Mouse (Mus musculus) right cerebral cortex, postnatal 14 days (tissue): ENCODE data around the gene Wasf3.
A peak's percentile ranks its signal among the peaks of the same experiment; 100 is the strongest.
"Not testable (repeated sequence)": the region's sequence is repeated elsewhere in the genome, so short reads cannot be mapped to it uniquely, and the experiment has no call there.

ENCODE experiments used
- DNase-seq: peaks from one replicate; pipeline ENCODE4 v3.0.0; 2022

The Wasf3 gene

GRCm38 (mm10) chr5:146451592-146452254, 66.9 kb downstream of the Wasf3 start:
- DNase-seq, result no peak

- DNase-seq, result no peak
Observed at GRCm38 (mm10) chr5:146453556-146453955, 68.8 kb downstream of the Wasf3 start.

- DNase-seq, result no peak
Observed at GRCm38 (mm10) chr5:146461612-146462011, 76.8 kb downstream of the Wasf3 start.

- no peak for DNase-seq
Observed at GRCm38 (mm10) chr5:146466663-146467062, 81.9 kb downstream of the Wasf3 start.

GRCm38 (mm10) chr5:146468311-146468710, 83.5 kb downstream of the Wasf3 start:
- no peak for DNase-seq

- no peak for DNase-seq
Observed at GRCm38 (mm10) chr5:146470821-146471220, 86.0 kb downstream of the Wasf3 start.

DNA sequence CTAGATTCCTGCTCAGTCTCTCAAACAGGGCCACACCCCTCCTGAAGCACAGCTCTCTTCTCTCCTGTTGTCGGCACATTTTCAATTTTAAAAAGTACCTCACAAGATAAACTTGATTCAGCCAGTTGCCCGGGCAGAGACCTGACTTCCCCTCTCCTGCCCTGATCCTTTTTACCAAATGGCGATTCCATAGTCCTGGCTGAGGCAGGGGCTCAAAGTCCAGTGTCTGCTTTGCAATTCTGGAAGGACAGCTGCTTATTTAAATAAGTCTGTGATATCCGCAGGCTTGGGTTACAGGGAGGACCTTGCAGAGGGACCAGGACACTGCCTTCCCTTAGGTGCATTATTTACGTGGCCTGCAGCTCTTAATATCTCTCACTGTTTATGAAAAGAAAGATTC, 86.5 kb downstream of the Wasf3 start:
- DNase-seq, result no peak

GRCm38 (mm10) chr5:146471821-146472220, 87.0 kb downstream of the Wasf3 start:
- DNase-seq, result no peak

- DNase-seq, result peak; percentile 44
Observed at GRCm38 (mm10) chr5:146479564-146479963, 94.8 kb downstream of the Wasf3 start.

- DNase-seq, result not testable (repeated sequence)
Observed at GRCm38 (mm10) chr5:146481665-146482064, 96.9 kb downstream of the Wasf3 start, which contains the start of gene Gm6408. Gene Gm6408 (plus strand): TSS chr5:146481965.

- peak; percentile 43 for DNase-seq
Observed at GRCm38 (mm10) chr5:146488959-146489358, 104.2 kb downstream of the Wasf3 start.

GRCm38 (mm10) chr5:146491063-146491462, 106.3 kb downstream of the Wasf3 start, which contains the start of gene Gm6370:
Gene Gm6370 (plus strand): TSS chr5:146491363.
- not testable (repeated sequence) for DNase-seq

DNA sequence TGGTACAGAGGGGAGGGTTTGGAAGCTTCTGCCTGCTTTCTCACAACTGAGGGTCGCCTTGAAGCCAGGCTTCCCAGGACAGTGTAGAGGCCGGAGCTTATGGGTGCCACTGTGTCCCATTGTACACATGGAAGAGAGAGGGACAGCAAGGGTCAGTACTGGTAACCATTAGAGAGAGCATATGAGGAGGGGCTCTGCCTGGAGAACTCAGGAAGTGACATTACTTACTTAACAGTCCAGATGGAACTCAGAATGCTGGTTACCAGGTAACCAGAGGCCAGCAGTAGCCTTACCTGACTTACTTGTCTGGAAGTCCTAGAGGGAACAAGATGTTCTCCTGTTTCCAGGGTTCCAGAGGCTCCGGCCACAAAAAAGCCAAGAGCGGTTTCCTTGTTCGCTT, 117.3 kb downstream of the Wasf3 start, which contains the start of gene 4930449I24Rik:
Gene 4930449I24Rik, plus strand, starts transcription at position 301 of the 400 bp plus-strand sequence.
- not testable (repeated sequence) for DNase-seq

DNA sequence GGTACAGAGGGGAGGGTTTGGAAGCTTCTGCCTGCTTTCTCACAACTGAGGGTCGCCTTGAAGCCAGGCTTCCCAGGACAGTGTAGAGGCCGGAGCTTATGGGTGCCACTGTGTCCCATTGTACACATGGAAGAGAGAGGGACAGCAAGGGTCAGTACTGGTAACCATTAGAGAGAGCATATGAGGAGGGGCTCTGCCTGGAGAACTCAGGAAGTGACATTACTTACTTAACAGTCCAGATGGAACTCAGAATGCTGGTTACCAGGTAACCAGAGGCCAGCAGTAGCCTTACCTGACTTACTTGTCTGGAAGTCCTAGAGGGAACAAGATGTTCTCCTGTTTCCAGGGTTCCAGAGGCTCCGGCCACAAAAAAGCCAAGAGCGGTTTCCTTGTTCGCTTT, 129.0 kb downstream of the Wasf3 start, which contains the start of gene Gm3402:
Gene Gm3402, plus strand, starts transcription at position 301 of the 400 bp plus-strand sequence.
- DNase-seq, result not testable (repeated sequence)
